Mouse (Mus musculus): ENCODE measurements around the gene Cradd.
A peak's percentile ranks its signal among the peaks of the same experiment; 100 is the strongest.

Cradd gene

DNA sequence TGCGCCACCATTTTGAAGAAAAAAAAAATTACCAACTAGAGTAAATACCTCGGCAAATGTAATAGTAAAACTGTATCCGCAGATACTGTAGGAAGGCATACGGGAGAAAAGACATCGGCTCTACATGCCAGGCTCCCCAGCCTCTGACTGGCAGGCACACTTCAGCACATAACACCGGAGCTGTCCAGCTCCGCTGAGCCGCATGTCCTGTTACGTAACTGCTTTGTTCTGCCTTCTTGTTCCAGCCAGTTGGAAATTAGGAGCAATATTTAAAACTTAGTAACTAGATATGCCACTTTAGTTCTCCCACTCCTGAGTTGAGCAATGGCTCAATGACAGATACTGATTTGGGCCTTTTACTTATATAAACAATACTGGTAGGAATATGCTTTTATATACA, 48.4 kb downstream of the Cradd start:
- DNase-seq (ENCODE audit: low read depth, low spot score) = no peak

DNA sequence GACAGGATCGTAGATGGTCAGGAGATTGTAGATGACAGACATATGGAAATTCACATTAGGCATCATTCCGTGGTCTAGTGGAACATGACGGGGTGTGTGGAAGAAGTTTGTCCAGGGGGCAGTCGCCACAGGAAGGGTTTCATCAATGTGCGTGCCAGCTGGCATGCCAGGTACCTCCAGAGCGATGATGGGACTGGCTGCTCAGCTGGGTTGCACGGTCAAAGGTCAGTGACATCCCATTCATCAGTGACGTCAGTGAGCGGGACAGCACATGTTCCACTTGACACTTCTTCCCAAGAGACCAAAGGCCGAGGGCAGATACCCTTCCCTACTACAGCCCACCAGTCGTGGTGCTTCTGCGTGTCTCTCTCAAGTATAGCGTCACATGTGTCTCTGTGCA, 50.7 kb downstream of the Cradd start:
- DNase-seq (ENCODE audit: low read depth, low spot score) = no peak

DNA sequence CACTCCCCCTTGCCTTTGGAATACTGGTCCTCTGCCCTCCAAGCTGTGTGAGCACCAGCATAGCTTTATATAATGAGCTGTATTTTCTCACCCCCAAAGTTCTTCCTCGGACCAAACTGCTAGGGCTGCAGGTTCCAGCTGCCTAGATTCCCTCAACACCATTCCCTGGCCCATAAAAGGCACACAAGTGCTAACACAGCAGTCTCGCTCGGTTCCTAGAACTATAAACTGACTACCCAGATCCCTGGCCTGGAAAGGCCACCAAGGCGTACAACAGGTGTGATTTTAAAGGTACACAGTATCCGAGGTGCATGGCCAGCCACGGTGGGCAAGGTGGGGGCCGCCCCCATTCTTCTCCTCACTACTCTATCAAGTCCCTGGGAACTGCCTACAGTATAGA, 54.8 kb downstream of the Cradd start:
- no peak for DNase-seq (ENCODE audit: low read depth, low spot score)

DNA sequence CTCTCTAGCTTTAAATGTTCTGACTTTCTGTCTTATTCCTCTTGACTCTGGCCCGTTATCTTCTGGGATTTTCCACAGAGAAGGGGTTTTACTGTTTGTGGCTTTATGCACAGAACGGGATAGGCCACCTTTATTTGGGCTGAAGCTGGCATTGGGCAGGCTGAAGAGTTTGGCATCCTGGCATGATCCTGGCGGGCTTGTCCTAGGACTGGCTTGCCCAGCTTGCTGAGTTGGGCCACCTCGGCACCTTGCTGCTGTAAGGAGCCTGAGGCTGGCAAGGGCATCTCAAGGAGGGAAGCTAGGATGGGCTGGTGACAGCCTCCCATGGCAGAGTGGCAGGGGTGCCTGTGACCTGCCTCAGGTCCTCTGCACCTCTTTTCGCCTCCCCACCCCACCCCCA, 55.6 kb downstream of the Cradd start:
- DNase-seq (ENCODE audit: low read depth, low spot score) = no peak

DNA sequence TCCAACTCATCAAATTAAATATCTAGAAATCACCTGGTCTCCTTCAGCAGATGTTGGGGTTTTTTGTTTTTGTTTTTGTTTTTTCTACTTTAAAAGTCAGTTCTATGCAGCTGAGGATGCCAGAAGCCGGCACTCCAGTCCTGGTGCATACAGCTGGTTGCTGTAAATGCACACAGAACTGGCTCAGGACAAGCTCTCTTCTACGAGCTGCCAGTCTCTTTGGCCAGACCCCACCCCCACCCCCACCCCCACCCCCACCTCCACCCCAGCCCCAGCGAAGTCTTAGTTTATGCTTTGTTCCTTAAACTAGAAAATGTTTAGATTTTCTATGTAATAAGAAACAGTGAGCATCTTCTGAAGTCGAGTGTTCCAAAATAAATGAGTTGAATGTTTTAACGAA, 57.0 kb downstream of the Cradd start:
- no peak for DNase-seq (ENCODE audit: low read depth, low spot score)

DNA sequence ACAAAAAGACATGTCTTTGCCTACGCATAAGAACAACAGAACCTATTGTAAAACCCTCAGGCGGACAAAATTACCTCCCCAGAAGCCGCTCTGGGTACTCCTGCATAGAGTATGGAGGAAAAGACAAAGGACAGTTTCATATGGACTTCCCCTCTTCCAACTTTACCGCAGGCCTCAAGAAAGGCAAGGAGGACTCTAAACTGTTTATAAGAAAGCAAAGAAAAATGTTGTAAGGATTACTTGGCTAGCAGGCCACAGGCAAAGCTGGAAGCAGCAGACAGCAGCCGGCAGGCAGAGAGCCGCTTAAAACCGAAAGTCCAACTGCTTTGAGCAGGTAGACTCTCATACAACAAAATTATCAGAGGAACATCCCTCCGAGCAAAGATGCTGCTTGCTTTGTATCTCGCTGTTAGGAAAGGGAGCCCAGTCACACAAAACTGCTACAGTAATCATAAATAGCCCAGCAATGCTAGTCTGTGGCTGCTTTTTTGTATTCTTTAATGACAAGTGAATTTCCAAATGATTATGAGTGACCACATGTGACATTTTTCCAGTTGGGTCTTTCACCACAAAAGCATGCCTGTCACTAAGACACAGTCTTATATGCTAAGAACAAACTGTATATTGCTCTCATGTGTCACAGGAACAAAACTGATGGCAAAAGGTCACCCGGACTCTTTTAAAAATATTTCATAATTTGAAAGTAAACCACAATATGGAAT, 57.7 kb downstream of the Cradd start:
- DNase-seq (ENCODE audit: low read depth, low spot score) = no peak

DNA sequence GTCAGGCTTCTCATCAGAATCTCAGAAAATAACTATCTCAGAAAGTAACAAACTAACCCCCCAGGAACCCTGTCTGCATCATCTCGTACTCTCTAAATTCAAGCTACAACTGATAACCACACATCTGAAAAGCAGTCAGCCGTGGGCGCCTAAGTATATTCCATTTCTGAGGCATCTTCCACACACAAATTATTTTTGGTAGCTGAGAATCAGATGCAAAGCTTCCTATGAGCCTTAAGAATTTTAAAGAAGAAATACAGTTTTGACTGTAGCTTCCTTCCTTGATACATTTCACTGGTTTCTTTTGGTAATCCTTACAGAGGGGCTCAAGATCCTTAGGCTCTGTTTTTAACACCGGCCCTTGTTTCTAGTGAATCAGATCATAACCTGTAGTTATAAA, 58.4 kb downstream of the Cradd start:
- no peak for DNase-seq (ENCODE audit: low read depth, low spot score)

DNA sequence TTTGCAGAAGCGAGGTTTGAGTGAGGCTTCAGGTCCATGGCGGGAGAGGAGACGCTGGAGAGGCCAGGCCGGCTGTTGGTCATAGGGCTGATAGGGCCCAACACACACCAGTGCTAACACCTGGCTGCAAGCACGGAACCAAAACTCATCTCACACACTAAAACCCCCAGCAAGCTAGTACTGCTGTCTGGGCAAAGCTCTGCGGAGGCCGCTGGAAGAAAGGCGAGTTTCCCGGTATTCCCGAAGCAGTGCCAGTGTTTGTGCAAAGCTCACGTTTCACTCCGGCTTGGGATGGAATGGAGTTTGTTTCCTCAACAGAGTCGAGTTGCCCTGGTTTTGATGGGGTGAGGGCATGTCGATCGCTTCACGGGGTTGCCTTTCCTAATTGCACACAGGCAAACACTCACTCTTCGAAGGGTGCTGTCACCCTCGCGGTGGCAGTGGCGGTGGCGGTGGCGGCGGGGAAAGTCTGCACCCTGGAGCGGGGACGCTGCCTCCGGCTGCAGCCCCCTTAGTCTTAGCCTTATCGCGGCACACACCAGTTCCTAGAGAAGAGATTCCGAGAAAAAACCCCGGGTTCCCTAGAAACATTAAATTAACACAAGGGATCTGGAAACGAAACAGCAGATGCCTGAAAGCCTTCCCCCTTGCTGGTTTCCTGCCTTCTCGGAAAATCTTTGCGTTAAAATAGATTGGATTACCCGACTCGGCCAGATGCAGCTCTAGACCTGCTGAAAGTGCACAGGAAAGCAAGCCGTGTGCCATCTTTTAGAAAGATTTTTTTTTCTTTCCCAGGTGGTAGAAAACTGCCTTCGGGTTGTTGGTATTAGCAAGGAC, 59.2 kb downstream of the Cradd start:
- DNase-seq (ENCODE audit: low read depth, low spot score) = no peak

DNA sequence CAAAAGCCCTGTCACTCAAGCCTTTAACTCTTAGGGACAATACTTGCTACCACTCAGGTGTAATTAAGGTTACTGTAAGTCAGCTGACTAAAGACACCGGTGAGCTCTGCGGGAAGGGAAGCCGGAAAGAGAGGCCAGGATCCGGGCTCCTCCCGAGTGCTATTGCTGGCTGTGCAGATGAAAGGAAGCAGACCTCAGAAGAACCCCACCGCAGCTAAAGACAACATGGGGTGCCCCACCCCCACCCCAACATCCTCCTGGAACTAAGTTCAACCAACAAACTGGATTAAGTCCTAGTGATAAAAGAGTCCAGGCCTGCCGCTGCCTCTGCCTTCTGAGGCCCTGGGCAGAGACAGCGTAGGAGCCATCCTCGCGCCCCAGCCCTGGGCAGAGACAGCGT, 61.5 kb downstream of the Cradd start:
- DNase-seq (ENCODE audit: low read depth, low spot score) = no peak

DNA sequence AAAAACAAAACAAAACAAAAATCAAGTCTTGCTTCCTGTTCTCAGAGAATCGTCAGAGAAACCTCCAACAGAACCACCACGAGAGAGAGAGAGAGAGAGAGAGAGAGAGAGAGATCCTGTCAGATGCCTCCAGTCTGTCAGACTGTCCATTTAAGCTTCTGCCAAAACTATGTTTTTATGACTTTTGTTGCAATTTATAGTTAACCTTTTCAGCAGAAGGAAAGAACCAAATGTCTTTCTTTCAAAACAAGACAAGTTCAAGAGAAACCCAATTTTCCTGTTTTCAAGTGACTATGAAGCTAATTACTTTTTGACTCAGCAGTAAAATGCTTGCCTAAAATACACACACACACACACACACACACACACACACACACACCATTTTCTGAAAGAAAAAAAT, 62.7 kb downstream of the Cradd start:
- peak; percentile 59 for DNase-seq (ENCODE audit: low read depth, low spot score)

DNA sequence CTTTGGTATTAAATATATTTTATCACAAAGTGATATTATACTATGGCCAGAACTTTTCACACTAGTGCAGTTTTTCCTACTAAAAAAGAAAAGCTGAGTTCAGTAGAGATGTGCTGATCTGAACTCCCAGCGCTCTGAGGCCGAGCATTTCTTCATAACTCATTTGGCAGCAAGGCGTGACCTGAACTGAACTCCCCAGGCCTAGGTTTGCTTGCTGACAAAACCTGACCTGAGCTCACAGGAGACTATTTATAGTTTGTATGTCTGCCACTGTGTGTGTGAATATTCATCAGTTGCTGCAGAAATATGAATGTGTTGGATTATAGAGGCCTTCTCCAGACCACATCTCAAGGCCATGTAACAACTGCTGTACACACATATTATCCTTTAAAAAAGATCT, 63.5 kb downstream of the Cradd start:
- peak; percentile 47 for DNase-seq (ENCODE audit: low read depth, low spot score)

DNA sequence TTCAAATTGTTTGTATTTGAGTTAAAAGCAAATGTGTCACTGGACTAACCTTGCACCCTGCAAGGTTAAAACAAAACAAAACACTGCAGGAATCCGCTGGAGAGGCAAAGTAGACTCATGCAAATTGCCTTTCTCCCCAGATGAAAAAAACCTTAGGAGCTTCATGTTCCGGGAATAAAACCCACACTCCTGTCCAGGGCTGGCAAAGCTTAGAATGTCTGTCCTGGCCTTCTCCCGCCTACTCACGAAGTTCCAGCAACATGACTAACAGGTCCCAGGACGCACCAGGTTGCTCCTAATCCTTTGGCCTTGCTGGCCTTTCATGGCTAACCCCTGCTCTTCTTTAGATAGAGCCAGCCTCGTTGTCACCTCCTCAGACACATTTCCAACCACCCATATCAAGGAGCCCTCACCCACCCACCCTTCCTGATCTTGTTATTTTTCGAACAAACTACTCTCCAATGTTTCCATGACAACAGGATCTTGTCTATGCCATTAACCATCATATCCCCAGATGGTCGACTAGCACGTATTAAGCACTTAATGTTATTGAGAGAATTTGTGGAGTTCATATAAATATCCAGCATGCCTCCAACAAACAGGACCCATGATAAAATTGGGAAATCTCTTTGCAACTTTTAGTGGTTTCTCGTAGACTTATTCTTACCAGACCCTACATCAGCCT, 65.3 kb downstream of the Cradd start:
- DNase-seq (ENCODE audit: low read depth, low spot score) = no peak

DNA sequence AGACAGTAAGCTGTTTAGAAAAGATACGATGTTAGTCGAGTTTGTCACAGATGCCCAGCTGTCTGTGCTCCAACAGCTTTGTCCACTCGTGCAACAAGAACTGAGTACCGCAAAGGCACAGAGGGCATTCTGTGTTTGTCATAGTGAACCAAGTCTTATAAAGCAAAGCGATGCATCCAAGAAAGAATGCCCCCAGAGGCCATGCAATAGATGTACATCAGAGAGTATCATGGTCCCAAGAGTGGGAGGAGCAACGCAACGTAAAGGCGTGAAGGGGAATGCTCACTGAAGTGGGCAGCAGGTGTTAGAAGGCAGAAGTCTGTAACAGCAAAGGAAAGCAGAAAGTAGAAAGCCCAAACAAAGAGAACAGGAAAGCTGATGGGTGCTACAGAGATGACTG, 66.0 kb downstream of the Cradd start:
- DNase-seq (ENCODE audit: low read depth, low spot score) = peak; percentile 88

DNA sequence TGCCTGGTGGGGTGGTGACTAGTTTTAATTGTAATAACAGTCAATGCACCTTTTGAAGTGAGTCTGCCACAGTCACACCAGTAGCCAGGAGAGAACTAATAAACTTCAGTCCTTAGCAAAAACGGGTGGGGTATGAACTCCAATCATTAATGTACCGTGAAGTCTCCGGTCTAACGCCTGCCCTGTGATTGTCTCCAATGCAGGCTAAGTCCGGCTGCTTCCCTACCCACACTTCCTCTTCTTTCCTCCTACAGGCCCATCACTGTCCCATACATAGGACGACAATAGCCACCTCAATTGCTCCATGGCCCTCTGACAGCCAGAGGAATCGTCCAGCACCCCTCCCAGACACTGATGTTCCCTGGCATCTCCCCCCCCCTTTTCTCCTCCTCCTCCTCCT, 67.8 kb downstream of the Cradd start:
- DNase-seq (ENCODE audit: low read depth, low spot score) = no peak

DNA sequence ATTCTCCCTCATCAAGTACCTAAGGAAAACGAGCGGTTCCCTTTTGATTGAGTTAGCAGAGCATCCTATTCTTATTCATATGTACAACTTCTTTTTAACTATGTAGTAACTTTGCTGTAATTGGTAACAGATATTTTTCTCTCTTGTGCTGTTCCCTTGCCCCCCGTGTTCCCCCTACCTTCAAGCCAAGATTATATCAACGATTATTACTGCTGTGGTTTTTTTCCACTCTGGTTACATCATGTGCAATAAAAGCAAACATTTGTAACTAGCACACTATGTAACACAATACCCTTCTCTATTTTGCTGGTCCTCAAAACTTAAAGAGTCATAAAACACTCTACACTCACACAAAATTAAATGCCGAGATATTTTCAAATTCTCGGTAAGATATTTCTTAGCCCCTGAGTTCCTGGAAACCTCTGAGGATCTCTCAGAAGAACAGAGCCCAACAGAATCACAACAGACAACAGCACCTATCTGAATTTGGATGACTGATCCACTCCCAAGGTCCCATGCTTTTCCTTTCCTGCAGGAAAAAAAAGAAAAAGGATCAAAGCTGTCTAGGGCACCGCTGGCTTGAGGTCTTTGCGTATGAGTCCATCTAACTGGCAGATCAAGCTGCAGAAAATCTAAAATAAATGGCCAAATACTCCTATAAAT, 68.8 kb downstream of the Cradd start:
- no peak for DNase-seq (ENCODE audit: low read depth, low spot score)

DNA sequence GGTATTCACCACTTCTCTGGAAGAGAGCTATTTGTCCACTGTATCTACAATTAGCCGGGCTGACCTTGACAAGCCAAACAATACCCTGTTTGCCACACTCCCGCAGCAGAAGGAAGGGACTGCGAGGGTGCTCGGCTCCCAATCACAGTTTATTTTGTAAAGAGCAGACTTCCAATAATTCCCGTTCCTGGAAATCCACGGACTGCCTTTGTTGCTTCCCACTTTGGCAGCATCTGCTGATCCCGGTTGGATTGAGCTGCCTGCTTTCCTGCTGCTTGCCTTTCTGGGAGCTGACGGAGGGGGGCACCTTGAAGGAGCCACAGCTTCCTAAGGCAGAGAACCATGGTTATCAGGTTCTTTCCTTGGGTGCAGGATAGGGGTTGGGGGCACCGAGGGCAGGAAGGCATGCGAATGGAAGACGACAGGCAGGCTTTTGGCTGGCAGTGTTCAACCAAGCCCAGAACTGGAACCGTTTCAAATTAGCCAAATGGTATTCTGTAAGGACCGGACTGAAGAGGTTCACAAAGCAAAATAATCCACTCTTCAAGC, 69.4 kb downstream of the Cradd start:
- DNase-seq (ENCODE audit: low read depth, low spot score) = no peak

DNA sequence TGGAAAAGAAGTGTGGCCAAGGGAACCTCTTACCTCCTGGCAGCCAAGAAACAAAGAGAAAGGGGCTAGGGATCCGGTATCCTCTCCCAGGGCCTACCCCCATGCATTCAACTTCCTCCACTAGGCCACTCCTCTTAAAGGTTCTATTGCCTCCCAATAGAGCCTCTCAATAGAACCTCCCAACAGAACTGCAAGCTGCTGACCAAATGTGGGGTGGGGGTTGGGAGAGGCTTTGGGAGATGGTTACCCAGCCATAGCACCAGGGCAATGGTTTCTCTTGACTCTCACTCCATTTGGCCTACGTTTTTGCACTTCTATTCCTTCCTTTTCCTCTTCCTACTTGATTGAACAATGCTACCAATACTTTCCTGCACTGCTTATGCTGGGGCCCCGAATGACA, 69.9 kb downstream of the Cradd start:
- DNase-seq (ENCODE audit: low read depth, low spot score) = no peak

DNA sequence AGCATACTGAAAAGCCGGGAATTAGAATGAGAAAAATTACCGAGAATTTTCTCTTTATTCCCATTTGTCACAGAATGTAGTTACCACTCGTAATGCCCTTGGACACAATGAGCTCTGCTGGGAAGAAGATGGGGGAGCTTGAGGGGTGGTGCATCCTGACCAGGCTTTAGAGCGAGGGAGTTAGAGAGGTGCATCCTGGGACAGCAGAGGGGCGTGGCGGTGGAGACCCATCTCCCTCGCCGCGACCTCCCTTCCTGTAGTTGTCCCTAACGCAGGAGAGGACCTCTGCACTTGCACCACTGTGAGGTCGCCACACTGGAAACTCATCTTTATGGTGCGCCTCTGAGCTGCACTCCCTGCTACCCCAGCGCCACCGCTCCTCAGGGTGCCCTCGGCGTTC, 72.3 kb downstream of the Cradd start:
- DNase-seq (ENCODE audit: low read depth, low spot score) = no peak

DNA sequence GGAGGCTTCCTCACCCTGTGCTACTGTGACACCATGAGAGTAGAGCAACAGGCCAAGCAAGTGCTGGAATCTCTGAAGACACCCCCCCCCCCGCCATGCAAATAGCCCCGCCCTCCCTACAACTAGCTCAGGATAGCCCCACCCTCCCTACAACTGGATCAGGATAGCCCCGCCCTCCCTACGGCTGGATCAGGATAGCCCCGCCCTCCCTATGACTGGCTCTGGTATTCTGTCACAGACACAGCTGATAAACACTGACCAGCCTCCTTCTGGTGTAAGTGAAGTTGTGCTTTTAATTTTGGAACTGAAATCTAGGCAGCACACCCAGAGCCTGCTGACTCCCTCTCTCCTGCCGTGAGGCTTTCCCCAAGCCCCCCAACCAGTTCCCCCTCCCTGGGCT, 75.6 kb downstream of the Cradd start:
- DNase-seq (ENCODE audit: low read depth, low spot score) = no peak

DNA sequence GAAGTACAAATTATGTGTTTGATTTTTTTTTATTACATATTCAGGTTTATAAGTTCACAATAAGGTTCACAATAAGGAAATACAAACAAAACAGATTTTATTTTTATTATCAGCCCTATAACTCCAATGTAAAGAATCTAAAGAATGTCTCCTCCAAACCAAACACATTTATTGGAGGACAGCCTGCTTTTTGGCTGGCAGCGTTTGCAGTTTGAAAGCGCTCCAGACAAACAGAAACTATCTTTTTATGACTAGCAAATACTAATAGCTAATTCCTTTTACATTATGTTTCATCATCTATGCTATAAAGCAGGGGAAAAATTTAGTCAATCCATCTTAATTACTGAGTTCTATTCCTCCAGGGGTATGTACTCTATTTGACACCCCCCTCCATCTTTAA, 77.2 kb downstream of the Cradd start:
- DNase-seq (ENCODE audit: low read depth, low spot score) = no peak

DNA sequence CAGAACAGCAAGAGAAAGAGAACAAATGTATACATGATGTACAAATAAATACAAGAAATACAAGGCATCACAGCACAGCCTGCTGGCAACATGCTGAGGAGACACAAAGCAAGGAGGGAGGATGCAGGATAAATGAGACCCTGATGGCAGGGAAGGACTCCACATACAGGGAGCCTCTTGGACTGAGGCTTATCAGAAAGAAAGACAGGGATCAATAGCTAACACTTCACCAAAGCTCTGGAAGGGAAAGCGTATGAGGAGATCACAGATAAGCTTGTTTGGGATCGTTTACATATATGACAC, 78.3 kb downstream of the Cradd start:
- DNase-seq (ENCODE audit: low read depth, low spot score) = no peak

Data from A20 (cell line).